Mouse (Mus musculus) spleen, adult 2 months (tissue): ENCODE measurements around the gene Lnx2.

ENCODE experiments used
- CTCF ChIP-seq: fragments of 200-500 bp; IDR thresholded peaks from 2 replicates; pipeline ENCODE4 v1.5.1; 2011; ENCODE audit warnings: mild to moderate bottlenecking, inconsistent platforms; ENCODE audit not compliant: insufficient read depth, insufficient read length, insufficient replicate concordance; ENCODE audit errors: extremely low read depth
- POLR2A ChIP-seq: fragments of 200-500 bp; IDR thresholded peaks from 2 replicates; pipeline ENCODE4 v1.6.1; 2011; ENCODE audit warnings: low read depth, low read length, inconsistent platforms

- TF ChIP-seq CTCF = no peak
- no peak for TF ChIP-seq POLR2A
These were observed 19.6 kb downstream of the Lnx2 start for GRCm38 (mm10) chr5:147056712-147057290.
